Mouse (Mus musculus): ENCODE measurements around the gene Gdf3. TPM values are rescaled to one million over a fixed set of nuclear protein-coding genes. Genes with fewer than 3 reads are reported as not detected.
"Not testable (repeated sequence)": the region's sequence is repeated elsewhere in the genome, so short reads cannot be mapped to it uniquely, and the experiment has no call there.

Gdf3 gene
- total RNA-seq (2014; fragmentation: Nextera tagmentation): 14.1 and 24.4 TPM in 2 replicates
- total RNA-seq (2017): 9.7 and 15.2 TPM in 2 replicates

- ATAC-seq (replicated peaks; ENCODE audit: low FRiP score, low TSS enrichment, poor library complexity, severe bottlenecking): peak; percentile 82
Measured at GRCm38 (mm10) chr6:122609771-122610170, at the start of gene Gdf3. Gene Gdf3 (minus strand): TSS chr6:122610087.

GRCm38 (mm10) chr6:122659567-122659966, 49.7 kb upstream of the Gdf3 start:
- ATAC-seq (replicated peaks; ENCODE audit: low FRiP score, low TSS enrichment, poor library complexity, severe bottlenecking): peak; percentile 81

- no peak for ATAC-seq (replicated peaks; ENCODE audit: low FRiP score, low TSS enrichment, poor library complexity, severe bottlenecking)
Measured at GRCm38 (mm10) chr6:122657630-122658029, 47.7 kb upstream of the Gdf3 start.

GRCm38 (mm10) chr6:122654301-122654700, 44.4 kb upstream of the Gdf3 start:
- ATAC-seq (replicated peaks; ENCODE audit: low FRiP score, low TSS enrichment, poor library complexity, severe bottlenecking): no peak

GRCm38 (mm10) chr6:122650398-122650980, 40.6 kb upstream of the Gdf3 start:
- no peak for ATAC-seq (replicated peaks; ENCODE audit: low FRiP score, low TSS enrichment, poor library complexity, severe bottlenecking)

GRCm38 (mm10) chr6:122649903-122650302, 40.0 kb upstream of the Gdf3 start:
- no peak for ATAC-seq (replicated peaks; ENCODE audit: low FRiP score, low TSS enrichment, poor library complexity, severe bottlenecking)

GRCm38 (mm10) chr6:122644196-122644595, 34.3 kb upstream of the Gdf3 start:
- ATAC-seq (replicated peaks; ENCODE audit: low FRiP score, low TSS enrichment, poor library complexity, severe bottlenecking): not testable (repeated sequence)

GRCm38 (mm10) chr6:122637566-122637965, 27.7 kb upstream of the Gdf3 start:
- not testable (repeated sequence) for ATAC-seq (replicated peaks; ENCODE audit: low FRiP score, low TSS enrichment, poor library complexity, severe bottlenecking)

GRCm38 (mm10) chr6:122636666-122637065, 26.8 kb upstream of the Gdf3 start:
- no peak for ATAC-seq (replicated peaks; ENCODE audit: low FRiP score, low TSS enrichment, poor library complexity, severe bottlenecking)

GRCm38 (mm10) chr6:122635315-122635714, 25.4 kb upstream of the Gdf3 start:
- no peak for ATAC-seq (replicated peaks; ENCODE audit: low FRiP score, low TSS enrichment, poor library complexity, severe bottlenecking)

- peak; percentile 94 for ATAC-seq (replicated peaks; ENCODE audit: low FRiP score, low TSS enrichment, poor library complexity, severe bottlenecking)
Measured at GRCm38 (mm10) chr6:122633411-122633810, 23.5 kb upstream of the Gdf3 start.

GRCm38 (mm10) chr6:122627469-122628108, 17.7 kb upstream of the Gdf3 start:
- peak; percentile 87 for ATAC-seq (replicated peaks; ENCODE audit: low FRiP score, low TSS enrichment, poor library complexity, severe bottlenecking)

GRCm38 (mm10) chr6:122626110-122626509, 16.2 kb upstream of the Gdf3 start, which contains the start of gene Dppa3:
Gene Dppa3 (plus strand): TSS chr6:122626410.
- ATAC-seq (replicated peaks; ENCODE audit: low FRiP score, low TSS enrichment, poor library complexity, severe bottlenecking): no peak

- ATAC-seq (replicated peaks; ENCODE audit: low FRiP score, low TSS enrichment, poor library complexity, severe bottlenecking): no peak
Measured at GRCm38 (mm10) chr6:122625156-122625555, 15.3 kb upstream of the Gdf3 start.

- no peak for ATAC-seq (replicated peaks; ENCODE audit: low FRiP score, low TSS enrichment, poor library complexity, severe bottlenecking)
Measured at GRCm38 (mm10) chr6:122624480-122624879, 14.6 kb upstream of the Gdf3 start.

GRCm38 (mm10) chr6:122621066-122621465, 11.2 kb upstream of the Gdf3 start:
- ATAC-seq (replicated peaks; ENCODE audit: low FRiP score, low TSS enrichment, poor library complexity, severe bottlenecking): no peak

- ATAC-seq (replicated peaks; ENCODE audit: low FRiP score, low TSS enrichment, poor library complexity, severe bottlenecking): no peak
Measured at GRCm38 (mm10) chr6:122616022-122616421, 6.1 kb upstream of the Gdf3 start.

GRCm38 (mm10) chr6:122614047-122614446, 4.2 kb upstream of the Gdf3 start:
- ATAC-seq (replicated peaks; ENCODE audit: low FRiP score, low TSS enrichment, poor library complexity, severe bottlenecking): 0 out of 2 replicates have a peak, but pooled peaks have one; percentile 46

- ATAC-seq (replicated peaks; ENCODE audit: low FRiP score, low TSS enrichment, poor library complexity, severe bottlenecking): no peak
Measured at GRCm38 (mm10) chr6:122612426-122612825, 2.5 kb upstream of the Gdf3 start.

GRCm38 (mm10) chr6:122609377-122609728, 534 bp downstream of the Gdf3 start:
- peak; percentile 31 for ATAC-seq (replicated peaks; ENCODE audit: low FRiP score, low TSS enrichment, poor library complexity, severe bottlenecking)
